28 mouse cellular contexts compared by ENCODE assay signal in the genomic region with DNA sequence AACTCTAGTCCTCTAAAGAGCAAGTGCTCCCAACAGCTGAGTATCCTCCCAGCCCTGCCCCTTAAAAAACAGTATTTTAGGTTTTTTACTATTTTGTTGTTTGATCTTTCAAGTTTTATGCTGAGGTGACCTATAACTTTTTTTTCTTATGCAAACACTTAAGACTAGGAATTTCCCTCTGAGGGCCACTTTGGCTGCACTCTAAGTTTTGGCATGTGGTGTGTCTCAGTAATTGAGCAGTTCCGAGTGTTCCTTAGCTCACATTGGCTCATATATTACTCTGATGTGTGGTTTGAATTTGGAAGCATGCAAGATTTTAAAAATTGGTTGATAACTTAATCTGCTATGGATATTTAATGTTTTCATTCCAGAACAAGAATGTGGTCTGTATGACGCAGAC.
"Had no signal": no experiment of that assay in that cellular context is flagged by ENCODE, and none has a peak within 500 bp of the region (broad histone marks: within the 10 kb centered on the region; RNA-seq: fewer than 3 reads in every experiment).

No protein-coding gene starts in this region.

- H3K36me3 ChIP-seq: liver, embryonic 12.5 days; liver, embryonic 13.5 days; liver, embryonic 15.5 days; midbrain, embryonic 12.5 days; midbrain, embryonic 13.5 days; midbrain, embryonic 15.5 days; neural tube, embryonic 13.5 days had no signal

- H3K4me2 ChIP-seq: limb, embryonic 12.5 days; limb, embryonic 13.5 days; limb, embryonic 15.5 days; liver, embryonic 11.5 days; liver, embryonic 12.5 days; liver, embryonic 13.5 days; liver, embryonic 15.5 days; lung, embryonic 14.5 days; lung, embryonic 15.5 days; midbrain, embryonic 11.5 days; midbrain, embryonic 12.5 days; midbrain, embryonic 13.5 days; midbrain, embryonic 15.5 days; neural tube, embryonic 12.5 days; neural tube, embryonic 13.5 days had no signal

- H3K4me3 ChIP-seq: left cerebral cortex, adult 2 months; limb, embryonic 10.5 days; limb, embryonic 12.5 days; limb, embryonic 13.5 days; limb, embryonic 15.5 days; liver, embryonic 12.5 days; liver, embryonic 13.5 days; liver, embryonic 15.5 days; lung, embryonic 15.5 days; megakaryocyte, embryonic 14.5 days; midbrain, embryonic 10.5 days; midbrain, embryonic 12.5 days; midbrain, embryonic 13.5 days; midbrain, embryonic 15.5 days; myocyte; neural tube, embryonic 12.5 days; neural tube, embryonic 13.5 days had no signal

- H3K9me3 ChIP-seq: limb, embryonic 10.5 days; limb, embryonic 15.5 days; liver, embryonic 12.5 days; liver, embryonic 13.5 days; liver, embryonic 15.5 days; megakaryocyte, embryonic 14.5 days; midbrain, embryonic 12.5 days; midbrain, embryonic 15.5 days; neural tube, embryonic 12.5 days had no signal

- H3K4me1 ChIP-seq: liver, embryonic 12.5 days; liver, embryonic 13.5 days; liver, embryonic 15.5 days; megakaryocyte, embryonic 14.5 days; midbrain, embryonic 10.5 days; midbrain, embryonic 12.5 days; midbrain, embryonic 13.5 days; midbrain, embryonic 15.5 days; neural tube, embryonic 12.5 days; neural tube, embryonic 13.5 days had no signal

- DNase-seq: layer of hippocampus, postnatal 36 days; left cerebral cortex, postnatal 4 days; liver; liver, embryonic 13.5 days; liver, postnatal 0 days; lung, embryonic 14.5 days; midbrain, embryonic 14.5 days had no signal

- ATAC-seq: liver, embryonic 12.5 days; liver, postnatal 0 days; midbrain, embryonic 13.5 days; midbrain, embryonic 15.5 days; midbrain, embryonic 16.5 days had no signal

- H3K9ac ChIP-seq: limb, embryonic 12.5 days; limb, embryonic 13.5 days; limb, embryonic 15.5 days; liver, embryonic 12.5 days; liver, embryonic 13.5 days; liver, embryonic 14.5 days; liver, embryonic 15.5 days; liver, postnatal 0 days; lung, embryonic 14.5 days; lung, embryonic 15.5 days; midbrain, embryonic 12.5 days; midbrain, embryonic 13.5 days; midbrain, embryonic 15.5 days; neural tube, embryonic 12.5 days; neural tube, embryonic 13.5 days had no signal

- H3K27ac ChIP-seq: left cerebral cortex, adult 2 months; limb, embryonic 10.5 days; limb, embryonic 12.5 days; limb, embryonic 13.5 days; limb, embryonic 15.5 days; liver, embryonic 12.5 days; liver, embryonic 13.5 days; liver, embryonic 14.5 days; liver, embryonic 15.5 days; lung, embryonic 15.5 days; macrophage; midbrain, embryonic 10.5 days; midbrain, embryonic 12.5 days; midbrain, embryonic 13.5 days; midbrain, embryonic 15.5 days; neural tube, embryonic 12.5 days; neural tube, embryonic 13.5 days had no signal

- H3K27me3 ChIP-seq: limb, embryonic 12.5 days; limb, embryonic 13.5 days; limb, embryonic 15.5 days; liver, embryonic 13.5 days; lung, embryonic 15.5 days; midbrain, embryonic 12.5 days; midbrain, embryonic 13.5 days; midbrain, embryonic 15.5 days; neural tube, embryonic 12.5 days; neural tube, embryonic 13.5 days had no signal
